Comparison of ENCODE assay signal across 8 mouse cellular contexts in the genomic region with DNA sequence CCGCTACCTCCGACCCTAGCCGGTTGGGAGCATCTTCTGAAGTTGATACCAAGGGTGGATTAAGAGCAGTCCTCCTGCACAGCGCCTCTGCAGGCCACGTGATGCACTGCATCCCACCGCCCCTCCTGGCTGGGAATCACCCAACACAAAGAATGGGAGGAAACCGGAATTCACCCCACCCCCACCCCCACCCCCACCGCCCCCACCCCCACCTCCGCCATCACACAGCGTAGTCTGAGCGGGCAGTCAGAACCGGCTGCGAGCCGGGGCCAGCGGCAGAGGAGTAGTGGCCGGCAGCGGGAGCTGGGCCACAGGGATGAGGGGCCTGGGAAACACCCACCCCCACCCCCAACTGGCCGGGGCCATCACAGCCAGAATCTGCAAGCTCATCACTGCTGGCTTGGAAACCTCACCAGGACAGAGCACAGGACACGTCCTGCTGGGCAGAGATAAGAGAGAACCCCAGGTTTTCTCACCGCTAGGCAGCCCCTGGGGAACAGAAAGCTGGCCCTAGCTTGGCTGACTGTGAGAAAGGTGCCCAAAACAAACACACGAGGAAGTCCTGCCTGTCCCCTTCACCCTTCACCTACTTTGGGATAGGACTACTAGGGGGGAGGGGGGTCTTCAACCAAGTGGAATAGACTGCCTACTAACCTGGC.
DNase-seq lines count a peak whose midpoint lies in the region; ATAC-seq lines count a peak whose summit lies in the region.

No protein-coding gene starts in this region.

- H3K4me2 ChIP-seq in heart, embryonic 15.5 days, result peak overlapping the region; percentile 63
- peak overlapping the region; percentile 55 for H3K4me2 ChIP-seq in lung, embryonic 15.5 days

- no peaks in the 10 kb centered on the region for H3K36me3 ChIP-seq in erythroblast, embryonic 14.5 days (ENCODE audit: control insufficient read depth)
- H3K36me3 ChIP-seq in heart, embryonic 15.5 days, result no peaks in the 10 kb centered on the region
- H3K36me3 ChIP-seq in lung, embryonic 15.5 days, result no peaks in the 10 kb centered on the region

- H3K4me1 ChIP-seq in erythroblast, embryonic 14.5 days (ENCODE audit: control insufficient read depth), result no peaks in the 10 kb centered on the region
- H3K4me1 ChIP-seq in heart, embryonic 15.5 days (replicated peaks), result peaks cover 20% of the 10 kb centered on the region
- H3K4me1 ChIP-seq in lung, embryonic 15.5 days, result peaks cover 20% of the 10 kb centered on the region

- H3K9me3 ChIP-seq in erythroblast, embryonic 14.5 days (ENCODE audit: control insufficient read depth, low read length), result no peaks in the 10 kb centered on the region
- H3K9me3 ChIP-seq in heart, embryonic 15.5 days (replicated peaks), result no peaks in the 10 kb centered on the region
- H3K9me3 ChIP-seq in lung, embryonic 15.5 days, result no peaks in the 10 kb centered on the region

- WGBS in heart, embryonic 15.5 days, result 5% methylated on average over 21 of the region's 21 CpGs
- 2% methylated on average over 21 of the region's 21 CpGs for WGBS in lung, embryonic 15.5 days

- H3K27me3 ChIP-seq in erythroblast, embryonic 14.5 days (ENCODE audit: control insufficient read depth), result no peaks in the 10 kb centered on the region
- H3K27me3 ChIP-seq in heart, embryonic 15.5 days, result no peaks in the 10 kb centered on the region
- H3K27me3 ChIP-seq in lung, embryonic 15.5 days, result no peaks in the 10 kb centered on the region; the same call in 1 of the 2 replicates

- peak; percentile 41 to 55 for DNase-seq in B cell, adult 2 months
- peak; percentile 86 for DNase-seq in adrenal gland, postnatal 10 days
- peak; percentile 94 for DNase-seq in kidney, postnatal 10 days
- DNase-seq in ovary, postnatal 14 days (ENCODE audit: low spot score), result peak; percentile 74
- DNase-seq in urinary bladder, postnatal 25 days (ENCODE audit: low spot score), result peak; percentile 55

- peak overlapping the region; percentile 22 for H3K4me3 ChIP-seq in erythroblast, embryonic 14.5 days (replicated peaks)
- peak overlapping the region; percentile 31 for H3K4me3 ChIP-seq in heart, embryonic 15.5 days
- H3K4me3 ChIP-seq in lung, embryonic 15.5 days, result peak overlapping the region; percentile 27

- peak overlapping the region; percentile 40; the same call in 1 of the 2 replicates for H3K9ac ChIP-seq in heart, embryonic 15.5 days
- peak overlapping the region; percentile 38 for H3K9ac ChIP-seq in lung, embryonic 15.5 days

- ATAC-seq in heart, embryonic 15.5 days (replicated peaks; ENCODE audit: insufficient number of reproducible peaks, insufficient read depth, low FRiP score, low read depth), result peak; percentile 64
- peak; percentile 68 for ATAC-seq in lung, embryonic 15.5 days (ENCODE audit: borderline replicate concordance, extremely low read depth, low FRiP score, low TSS enrichment)

- peak overlapping the region; percentile 52; the same call in 1 of the 2 replicates for H3K27ac ChIP-seq in heart, embryonic 15.5 days
- 0 out of 2 replicates have a peak overlapping the region, but pooled peaks have one; percentile 15 for H3K27ac ChIP-seq in lung, embryonic 15.5 days

Comparison
In these comparisons a context has a peak if more than half of its experiments do, and no peak if none do; other contexts are left out.
1. Peak in every context shown above with its lines: DNase-seq, ATAC-seq, H3K4me3 ChIP-seq and H3K27ac ChIP-seq.